Mouse (Mus musculus) limb, embryonic 12.5 days (tissue): ENCODE results near the gene Snx12. TPM values are rescaled to one million over a fixed set of nuclear protein-coding genes. Genes with fewer than 3 reads are reported as not detected.

Source experiments
- ATAC-seq: fragments of 200-750 bp; cut with Nextera tagmentation; 2 replicates; pipeline ENCODE4 v1.8.0; 2017; ENCODE audit warnings: low read depth, moderate TSS enrichment; ENCODE audit not compliant: insufficient number of reproducible peaks, insufficient read depth, low FRiP score, low TSS enrichment
- H3K27ac ChIP-seq: fragments of 300-500 bp; sonication (generic); 2 replicates; pipeline ENCODE4 v1.5.1; 2016; ENCODE audit warnings: mild to moderate bottlenecking, moderate library complexity
- H3K27me3 ChIP-seq: fragments of 300-500 bp; sonication (generic); 2 replicates; pipeline ENCODE4 v1.6.1; 2016; ENCODE audit warnings: mild to moderate bottlenecking, moderate library complexity
- H3K36me3 ChIP-seq: fragments of 300-500 bp; sonication (generic); 2 replicates; pipeline ENCODE4 v1.6.1; 2016; ENCODE audit warnings: mild to moderate bottlenecking, moderate library complexity
- H3K4me1 ChIP-seq: fragments of 300-500 bp; sonication (generic); replicated peaks from 2 replicates; pipeline ENCODE4 v1.6.1; 2016
- H3K4me2 ChIP-seq: fragments of 300-500 bp; sonication (generic); 2 replicates; pipeline ENCODE4 v1.6.1; 2016; ENCODE audit warnings: mild to moderate bottlenecking, moderate library complexity
- H3K4me3 ChIP-seq: fragments of 300-500 bp; sonication (generic); replicated peaks from 2 replicates; pipeline ENCODE4 v1.5.1; 2016; ENCODE audit warnings: mild to moderate bottlenecking
- H3K9ac ChIP-seq: fragments of 300-500 bp; sonication (generic); replicated peaks from 2 replicates; pipeline ENCODE4 v1.6.1; 2016; ENCODE audit warnings: mild to moderate bottlenecking, moderate library complexity
- H3K9me3 ChIP-seq: fragments of 300-500 bp; sonication (generic); 2 replicates; pipeline ENCODE4 v1.6.1; 2016; ENCODE audit warnings: mild to moderate bottlenecking, moderate library complexity
- WGBS: fragments of 180-500 bp; shearing (Covaris S2); methylation state at CpG from one replicate; pipeline ENCODE4 v1.1.7; 2016; 5-methylcytosine and 5-hydroxymethylcytosine counted together
- polyA plus RNA-seq: library from polyadenylated mRNA; unstranded; fragments of >200 nt; fragmentation: Nextera tagmentation; extraction: Ambion mirVana; gene quantifications from 2 replicates; pipeline ENCODE4 v1.2.1, GENCODE M21; 2016

Snx12 gene
- 46.8 and 51.7 TPM in 2 replicates for polyA plus RNA-seq

GRCm38 (mm10) chrX:101221834-101222795, at the start of gene Snx12:
TSS of gene Snx12 (minus strand) at chrX:101222563.
- Histone ChIP-seq H3K4me3 (peak within 1 kb of the TSS; percentile 54), H3K4me2 (peak within 1 kb of the TSS; percentile 59), H3K27me3 (peaks cover 26% of the 10 kb centered on the region), H3K4me1 (no peaks in the 10 kb centered on the region), H3K27ac (peak within 1 kb of the TSS; percentile 56), H3K9me3 (no peaks in the 10 kb centered on the region), H3K36me3 (no peaks in the 10 kb centered on the region), H3K9ac (peak within 1 kb of the TSS; percentile 57)
- WGBS, result 17% methylated on average over 55 of the region's 55 CpGs
- ATAC-seq, result peak; percentile 99

- H3K27me3 ChIP-seq, result peaks cover 32% of the 10 kb centered on the region
- H3K9ac ChIP-seq, result no peak within 1 kb of the TSS
- no peaks in the 10 kb centered on the region for H3K36me3 ChIP-seq
- ATAC-seq, result no peak
- H3K4me3 ChIP-seq, result no peak within 1 kb of the TSS
- H3K9me3 ChIP-seq, result no peaks in the 10 kb centered on the region
- H3K4me2 ChIP-seq, result no peak within 1 kb of the TSS
- no peak within 1 kb of the TSS for H3K27ac ChIP-seq
- 42% methylated on average over 3 of the region's 3 CpGs for WGBS
- H3K4me1 ChIP-seq, result peaks cover 7% of the 10 kb centered on the region; the same call in 1 of the 2 replicates
These were observed 46.4 kb upstream of the Snx12 start, which contains the start of gene Gm20489 for GRCm38 (mm10) chrX:101268755-101269124. TSS of gene Gm20489 (minus strand) at chrX:101269023.

- Histone ChIP-seq H3K27ac (no peak within 1 kb of the TSS), H3K9ac (no peak within 1 kb of the TSS), H3K36me3 (no peaks in the 10 kb centered on the region), H3K4me1 (peaks cover 7% of the 10 kb centered on the region; the same call in 1 of the 2 replicates), H3K4me2 (no peak within 1 kb of the TSS), H3K4me3 (no peak within 1 kb of the TSS), H3K9me3 (no peaks in the 10 kb centered on the region), H3K27me3 (peaks cover 28% of the 10 kb centered on the region)
- WGBS, result 56% methylated on average over 5 of the region's 5 CpGs
- no peak for ATAC-seq
These were observed 45.8 kb upstream of the Snx12 start, which contains the start of gene Il2rg for GRCm38 (mm10) chrX:101268025-101268754. TSS of gene Il2rg (minus strand) at chrX:101268255.

- H3K27me3 ChIP-seq, result peaks cover 24% of the 10 kb centered on the region
- WGBS, result 94% methylated on average over 6 of the region's 6 CpGs
- ATAC-seq, result no peak
These were observed 44.3 kb upstream of the Snx12 start for GRCm38 (mm10) chrX:101266631-101267030.

GRCm38 (mm10) chrX:101263892-101264291, 41.5 kb upstream of the Snx12 start, which contains the start of gene Gm614:
TSS of gene Gm614 (minus strand) at chrX:101263992.
- no peak within 1 kb of the TSS for H3K4me2 ChIP-seq
- H3K9me3 ChIP-seq, result no peaks in the 10 kb centered on the region
- no peak within 1 kb of the TSS for H3K9ac ChIP-seq
- no peak within 1 kb of the TSS for H3K4me3 ChIP-seq
- WGBS, result 93% methylated on average over 1 of the region's 1 CpGs
- no peaks in the 10 kb centered on the region for H3K36me3 ChIP-seq
- H3K27ac ChIP-seq, result no peak within 1 kb of the TSS
- H3K4me1 ChIP-seq, result peaks cover 21% of the 10 kb centered on the region
- H3K27me3 ChIP-seq, result peaks cover 24% of the 10 kb centered on the region
- ATAC-seq, result no peak

More at GRCm38 (mm10) chrX:101266631-101267030, 44.3 kb upstream of the Snx12 start:
- no peak overlapping the region for H3K27ac ChIP-seq
- no peaks in the 10 kb centered on the region for H3K36me3 ChIP-seq
- no peak overlapping the region for H3K4me3 ChIP-seq
- no peak overlapping the region for H3K9ac ChIP-seq
- no peaks in the 10 kb centered on the region for H3K9me3 ChIP-seq
- H3K4me1 ChIP-seq, result peaks cover 7% of the 10 kb centered on the region; the same call in 1 of the 2 replicates
- H3K4me2 ChIP-seq, result no peak overlapping the region

GRCm38 (mm10) chrX:101260441-101261325, 38.3 kb upstream of the Snx12 start:
- H3K9me3 ChIP-seq, result no peaks in the 10 kb centered on the region
- ATAC-seq, result peak; percentile 90
- H3K4me3 ChIP-seq, result no peak overlapping the region; the same call in 1 of the 2 replicates
- H3K4me1 ChIP-seq, result peaks cover 32% of the 10 kb centered on the region
- H3K27me3 ChIP-seq, result peaks cover 11% of the 10 kb centered on the region
- H3K9ac ChIP-seq, result no peak overlapping the region
- H3K36me3 ChIP-seq, result peaks cover 10% of the 10 kb centered on the region; the same call in 1 of the 2 replicates
- H3K4me2 ChIP-seq, result peak overlapping the region; percentile 24
- 21% methylated on average over 12 of the region's 13 CpGs for WGBS
- H3K27ac ChIP-seq, result peak overlapping the region; percentile 94

- Histone ChIP-seq H3K27me3 (peaks cover 13% of the 10 kb centered on the region; the same call in 1 of the 2 replicates), H3K9me3 (no peaks in the 10 kb centered on the region), H3K36me3 (peaks cover 10% of the 10 kb centered on the region; the same call in 1 of the 2 replicates), H3K4me3 (peak overlapping the region; percentile 61), H3K4me1 (peaks cover 32% of the 10 kb centered on the region), H3K27ac (no peak overlapping the region), H3K4me2 (peak overlapping the region; percentile 62), H3K9ac (no peak overlapping the region)
- WGBS, result 77% methylated on average over 13 of the region's 13 CpGs
- no peak for ATAC-seq
These were observed 34.2 kb upstream of the Snx12 start for GRCm38 (mm10) chrX:101256603-101257002.

GRCm38 (mm10) chrX:101254740-101255139, 32.4 kb upstream of the Snx12 start:
- peak overlapping the region; percentile 61 for H3K4me3 ChIP-seq
- H3K4me2 ChIP-seq, result peak overlapping the region; percentile 62
- H3K9ac ChIP-seq, result peak overlapping the region; percentile 74
- 17% methylated on average over 26 of the region's 26 CpGs for WGBS
- peaks cover 27% of the 10 kb centered on the region for H3K4me1 ChIP-seq
- ATAC-seq, result peak; percentile 22; the same call in 1 of the 2 replicates
- peak overlapping the region; percentile 82 for H3K27ac ChIP-seq
- peaks cover 10% of the 10 kb centered on the region; the same call in 1 of the 2 replicates for H3K36me3 ChIP-seq
- H3K9me3 ChIP-seq, result no peaks in the 10 kb centered on the region
- peaks cover 13% of the 10 kb centered on the region; the same call in 1 of the 2 replicates for H3K27me3 ChIP-seq

GRCm38 (mm10) chrX:101253952-101254729, 31.8 kb upstream of the Snx12 start, which contains the start of gene Foxo4:
TSS of gene Foxo4 (plus strand) at chrX:101254528.
- Histone ChIP-seq H3K4me3 (peak within 1 kb of the TSS; percentile 61), H3K4me1 (peaks cover 21% of the 10 kb centered on the region), H3K9ac (peak within 1 kb of the TSS; percentile 74), H3K27ac (peak within 1 kb of the TSS; percentile 82), H3K27me3 (peaks cover 13% of the 10 kb centered on the region; the same call in 1 of the 2 replicates), H3K36me3 (peaks cover 10% of the 10 kb centered on the region; the same call in 1 of the 2 replicates), H3K9me3 (no peaks in the 10 kb centered on the region), H3K4me2 (peak within 1 kb of the TSS; percentile 62)
- 16% methylated on average over 47 of the region's 47 CpGs for WGBS
- ATAC-seq, result peak; percentile 90
